Mouse (Mus musculus): Measurements from ENCODE around the gene Adh5. TPM values are rescaled to one million over a fixed set of nuclear protein-coding genes. Genes with fewer than 3 reads are reported as not detected.
A peak's percentile ranks its signal among the peaks of the same experiment; 100 is the strongest.
"Not testable (repeated sequence)": the region's sequence is repeated elsewhere in the genome, so short reads cannot be mapped to it uniquely, and the experiment has no call there.

Adh5 gene
- polyA plus RNA-seq, 1 experiment from 2014 or later = 275 TPM

DNA sequence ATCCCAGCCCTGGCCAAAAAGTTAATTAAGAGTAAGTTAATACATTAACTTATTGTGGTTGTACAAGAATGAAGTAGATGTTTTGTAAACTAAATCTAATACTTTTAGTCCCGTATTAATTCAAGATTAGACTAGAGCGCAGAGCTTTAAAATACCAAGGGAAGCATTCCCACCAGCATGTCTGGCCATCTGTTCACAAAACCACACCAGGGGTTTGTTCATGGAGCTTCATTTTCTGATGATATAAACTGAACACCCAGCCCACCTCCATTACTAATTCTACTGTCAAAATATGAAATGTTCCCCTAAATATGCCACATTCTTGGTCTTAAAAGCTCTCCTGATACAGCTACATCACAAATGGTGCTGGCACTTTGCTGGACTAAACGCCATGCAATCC, 15.5 kb downstream of the Adh5 start:
- ATAC-seq (ENCODE audit: insufficient read depth) (no peak), DNase-seq (no peak)
- Histone ChIP-seq H3K4me2 (no peak overlapping the region), H3K9me3 (ENCODE audit: low read depth, low read length) (no peaks in the 10 kb centered on the region), H3K27ac (ENCODE audit: low read depth) (no peak overlapping the region), H3K36me3 (ENCODE audit: insufficient read depth) (peaks cover 91% of the 10 kb centered on the region), H3K4me1 (ENCODE audit: insufficient read depth) (no peaks in the 10 kb centered on the region), H3K4me3 (ENCODE audit: low read depth, low read length) (no peak overlapping the region), H3K9ac (no peak overlapping the region), H3K27me3 (ENCODE audit: insufficient read depth, low read length) (no peaks in the 10 kb centered on the region)
- 97% methylated on average over 3 of the region's 3 CpGs for WGBS
- no peak for TF ChIP-seq CTCF (IDR thresholded peaks at IDR 0.05; ENCODE audit: low read depth)

GRCm38 (mm10) chr3:138460260-138460659, 17.4 kb downstream of the Adh5 start:
- no peak overlapping the region for H3K9ac ChIP-seq
- H3K4me1 ChIP-seq (ENCODE audit: insufficient read depth) = no peaks in the 10 kb centered on the region
- ATAC-seq (ENCODE audit: insufficient read depth) = no peak
- H3K4me3 ChIP-seq (ENCODE audit: low read depth, low read length) = no peak overlapping the region
- WGBS = 82% methylated on average over 13 of the region's 13 CpGs
- H3K27ac ChIP-seq (ENCODE audit: low read depth) = no peak overlapping the region
- DNase-seq = peak; percentile 44
- no peak overlapping the region for H3K4me2 ChIP-seq
- peak; percentile 47 for TF ChIP-seq CTCF (IDR thresholded peaks at IDR 0.05; ENCODE audit: low read depth)
- H3K9me3 ChIP-seq (ENCODE audit: low read depth, low read length) = no peaks in the 10 kb centered on the region
- H3K36me3 ChIP-seq (ENCODE audit: insufficient read depth) = peaks cover 89% of the 10 kb centered on the region
- H3K27me3 ChIP-seq (ENCODE audit: insufficient read depth, low read length) = no peaks in the 10 kb centered on the region

DNA sequence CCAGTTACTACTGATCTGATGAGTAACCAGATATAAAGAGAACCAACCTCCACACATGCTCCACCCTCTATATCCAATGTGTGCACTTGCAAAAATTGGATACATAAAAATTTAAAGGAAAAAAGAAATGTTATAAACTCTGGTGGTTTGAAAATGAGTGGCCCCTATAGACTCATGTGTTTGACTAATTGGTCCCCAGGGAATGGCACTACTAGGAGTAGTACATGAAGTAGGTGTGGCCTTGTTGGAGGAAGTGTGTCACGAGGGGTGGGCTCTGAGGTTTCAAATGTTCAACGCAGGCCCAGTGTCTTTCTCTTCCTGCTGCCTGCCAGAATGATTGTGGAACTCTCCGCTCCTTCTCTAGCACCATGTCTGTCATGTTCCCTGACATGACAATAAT, 18.9 kb downstream of the Adh5 start:
- Histone ChIP-seq H3K9me3 (ENCODE audit: low read depth, low read length) (no peaks in the 10 kb centered on the region), H3K36me3 (ENCODE audit: insufficient read depth) (peaks cover 89% of the 10 kb centered on the region), H3K4me1 (ENCODE audit: insufficient read depth) (no peaks in the 10 kb centered on the region), H3K27ac (ENCODE audit: low read depth) (no peak overlapping the region), H3K4me3 (ENCODE audit: low read depth, low read length) (no peak overlapping the region), H3K9ac (no peak overlapping the region), H3K27me3 (ENCODE audit: insufficient read depth, low read length) (no peaks in the 10 kb centered on the region), H3K4me2 (no peak overlapping the region)
- DNase-seq = no peak
- WGBS = 89% methylated on average over 3 of the region's 3 CpGs
- ATAC-seq (ENCODE audit: insufficient read depth) = no peak
- TF ChIP-seq CTCF (IDR thresholded peaks at IDR 0.05; ENCODE audit: low read depth) = no peak

GRCm38 (mm10) chr3:138463137-138463536, 20.2 kb downstream of the Adh5 start:
- Histone ChIP-seq H3K4me1 (ENCODE audit: insufficient read depth) (no peaks in the 10 kb centered on the region), H3K9me3 (ENCODE audit: low read depth, low read length) (no peaks in the 10 kb centered on the region), H3K27me3 (ENCODE audit: insufficient read depth, low read length) (no peaks in the 10 kb centered on the region), H3K4me2 (no peak overlapping the region), H3K36me3 (ENCODE audit: insufficient read depth) (peaks cover 90% of the 10 kb centered on the region), H3K27ac (ENCODE audit: low read depth) (no peak overlapping the region), H3K4me3 (ENCODE audit: low read depth, low read length) (no peak overlapping the region), H3K9ac (no peak overlapping the region)
- WGBS = 69% methylated on average over 2 of the region's 2 CpGs
- TF ChIP-seq CTCF (IDR thresholded peaks at IDR 0.05; ENCODE audit: low read depth) = peak; percentile 72
- peak; percentile 76 for DNase-seq
- ATAC-seq (ENCODE audit: insufficient read depth) = peak; percentile 57; the same call in 1 of the 2 replicates

GRCm38 (mm10) chr3:138463807-138464206, 20.9 kb downstream of the Adh5 start:
- no peaks in the 10 kb centered on the region for H3K9me3 ChIP-seq (ENCODE audit: low read depth, low read length)
- WGBS = 70% methylated on average over 6 of the region's 6 CpGs
- H3K27me3 ChIP-seq (ENCODE audit: insufficient read depth, low read length) = no peaks in the 10 kb centered on the region
- no peak for TF ChIP-seq CTCF (IDR thresholded peaks at IDR 0.05; ENCODE audit: low read depth)
- H3K9ac ChIP-seq = no peak overlapping the region
- ATAC-seq (ENCODE audit: insufficient read depth) (no peak), DNase-seq (no peak)
- H3K36me3 ChIP-seq (ENCODE audit: insufficient read depth) = peaks cover 90% of the 10 kb centered on the region
- H3K4me1 ChIP-seq (ENCODE audit: insufficient read depth) = no peaks in the 10 kb centered on the region
- H3K4me2 ChIP-seq = no peak overlapping the region
- H3K27ac ChIP-seq (ENCODE audit: low read depth) = no peak overlapping the region
- H3K4me3 ChIP-seq (ENCODE audit: low read depth, low read length) = no peak overlapping the region

DNA sequence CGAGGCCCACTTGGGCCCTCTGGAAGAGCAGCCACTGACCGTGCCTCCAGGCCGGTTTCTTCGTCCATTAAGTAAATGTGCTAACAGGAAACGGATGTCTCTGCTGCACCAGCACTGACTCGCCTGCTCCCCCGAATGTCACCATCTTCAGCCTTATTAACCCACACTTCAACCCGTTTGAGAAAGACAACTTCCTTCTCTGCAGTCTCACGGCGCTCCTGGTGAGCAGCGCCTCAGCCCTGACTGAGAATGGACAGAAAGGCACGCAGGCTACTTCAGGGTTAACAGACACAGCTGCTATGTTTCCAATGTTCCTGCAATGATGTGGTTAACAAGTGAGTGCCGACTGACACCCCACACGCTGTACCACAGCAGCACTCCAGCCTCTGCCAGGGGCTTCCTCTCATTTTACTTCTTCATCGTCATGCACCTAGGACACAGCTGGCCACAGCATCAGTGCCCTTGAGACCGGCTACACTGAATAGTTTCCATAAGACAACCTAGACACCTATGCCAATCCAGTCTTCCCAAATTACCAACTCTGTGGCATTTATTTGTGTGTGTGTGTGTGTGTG, 21.8 kb downstream of the Adh5 start:
- no peak overlapping the region for H3K9ac ChIP-seq
- DNase-seq (peak; percentile 17), ATAC-seq (ENCODE audit: insufficient read depth) (0 out of 2 replicates have a peak, but pooled peaks have one; percentile 42)
- H3K4me3 ChIP-seq (ENCODE audit: low read depth, low read length) = no peak overlapping the region
- H3K27ac ChIP-seq (ENCODE audit: low read depth) = no peak overlapping the region
- no peaks in the 10 kb centered on the region for H3K27me3 ChIP-seq (ENCODE audit: insufficient read depth, low read length)
- WGBS = 57% methylated on average over 16 of the region's 16 CpGs
- peaks cover 92% of the 10 kb centered on the region for H3K36me3 ChIP-seq (ENCODE audit: insufficient read depth)
- no peaks in the 10 kb centered on the region for H3K9me3 ChIP-seq (ENCODE audit: low read depth, low read length)
- TF ChIP-seq CTCF (IDR thresholded peaks at IDR 0.05; ENCODE audit: low read depth) = no peak
- no peaks in the 10 kb centered on the region for H3K4me1 ChIP-seq (ENCODE audit: insufficient read depth)
- no peak overlapping the region for H3K4me2 ChIP-seq

DNA sequence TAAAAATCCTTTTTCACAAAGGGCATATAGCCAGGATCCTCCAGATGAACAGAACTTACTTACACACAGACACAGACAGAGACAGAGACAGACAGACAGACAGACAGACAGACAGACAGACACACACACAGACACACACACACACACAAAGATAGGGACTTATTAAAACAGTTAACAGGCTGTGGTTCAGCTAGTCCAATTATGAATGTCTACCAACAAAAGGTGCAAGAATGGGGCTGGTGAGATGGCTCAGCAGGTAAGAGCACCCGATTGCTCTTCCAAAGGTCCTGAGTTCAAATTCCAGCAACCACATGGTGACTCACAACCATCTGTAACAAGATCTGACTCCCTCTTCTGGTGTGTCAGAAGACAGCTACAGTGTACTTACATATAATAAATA, 23.8 kb downstream of the Adh5 start:
- not testable (repeated sequence) for H3K4me1 ChIP-seq (ENCODE audit: insufficient read depth); H3K4me2 ChIP-seq; ATAC-seq (ENCODE audit: insufficient read depth); H3K9me3 ChIP-seq (ENCODE audit: low read depth, low read length); H3K27ac ChIP-seq (ENCODE audit: low read depth); H3K9ac ChIP-seq; H3K27me3 ChIP-seq (ENCODE audit: insufficient read depth, low read length); H3K4me3 ChIP-seq (ENCODE audit: low read depth, low read length); DNase-seq
- H3K36me3 ChIP-seq (ENCODE audit: insufficient read depth) = peaks cover 90% of the 10 kb centered on the region
- WGBS = 88% methylated on average over 1 of the region's 1 CpGs

- DNase-seq = no peak
- peaks cover 83% of the 10 kb centered on the region for H3K36me3 ChIP-seq (ENCODE audit: insufficient read depth)
- no peak for ATAC-seq (ENCODE audit: insufficient read depth)
Measured at GRCm38 (mm10) chr3:138471066-138471465, 28.2 kb downstream of the Adh5 start.

More at GRCm38 (mm10) chr3:138471066-138471465, 28.2 kb downstream of the Adh5 start:
- Histone ChIP-seq H3K4me3 (ENCODE audit: low read depth, low read length) (no peak overlapping the region), H3K27ac (ENCODE audit: low read depth) (no peak overlapping the region), H3K27me3 (ENCODE audit: insufficient read depth, low read length) (no peaks in the 10 kb centered on the region), H3K4me1 (ENCODE audit: insufficient read depth) (no peaks in the 10 kb centered on the region), H3K9me3 (ENCODE audit: low read depth, low read length) (no peaks in the 10 kb centered on the region), H3K4me2 (no peak overlapping the region), H3K9ac (no peak overlapping the region)
- TF ChIP-seq CTCF (IDR thresholded peaks at IDR 0.05; ENCODE audit: low read depth) = no peak
- WGBS = 84% methylated on average over 3 of the region's 3 CpGs
